Mouse (Mus musculus): Measurements from ENCODE around the gene Steap2.

- TF ChIP-seq CTCF (IDR thresholded peaks at IDR 0.05; ENCODE audit: extremely low read depth, insufficient read depth, low read length): no peak
- no peak for TF ChIP-seq POLR2A (IDR thresholded peaks at IDR 0.05; ENCODE audit: extremely low read depth, insufficient read depth, low read length)
These were observed 7.4 kb downstream of the Steap2 start for GRCm38 (mm10) chr5:5686973-5687372.

All from cortical plate, adult 2 months (tissue).